Mouse (Mus musculus) cerebellum, adult 11-12 months (tissue): ENCODE results near the gene Gm12394.
"Not testable (repeated sequence)": the region's sequence is repeated elsewhere in the genome, so short reads cannot be mapped to it uniquely, and the experiment has no call there.

ENCODE experiments used
- DNase-seq: peaks from one replicate; pipeline ENCODE4 v3.0.0; 2022

Gene Gm12394

DNA sequence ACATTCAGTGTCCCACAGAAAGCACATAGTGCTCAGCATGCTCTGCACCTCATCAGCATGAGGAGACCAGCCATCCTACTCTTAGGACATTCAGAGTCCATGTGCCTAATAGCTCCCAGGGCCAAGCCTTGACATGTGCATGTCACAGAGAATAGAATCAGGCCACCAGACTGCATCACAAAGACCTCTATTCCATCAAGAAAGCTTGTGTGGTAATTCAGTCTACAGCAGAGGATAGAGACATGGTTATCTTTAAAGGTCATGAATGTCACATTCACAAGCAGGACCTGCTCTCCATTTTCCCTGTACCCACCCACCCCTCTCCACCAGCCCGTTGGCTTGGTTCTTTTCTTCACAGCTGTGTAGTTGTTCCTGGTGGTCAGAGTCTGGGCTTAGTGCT lies 2.8 kb downstream of the Gm12394 start, which contains the start of gene Fam205a1:
TSS of gene Fam205a1 (minus strand) at position 101 of the 400 bp plus-strand sequence.
- not testable (repeated sequence) for DNase-seq

DNA sequence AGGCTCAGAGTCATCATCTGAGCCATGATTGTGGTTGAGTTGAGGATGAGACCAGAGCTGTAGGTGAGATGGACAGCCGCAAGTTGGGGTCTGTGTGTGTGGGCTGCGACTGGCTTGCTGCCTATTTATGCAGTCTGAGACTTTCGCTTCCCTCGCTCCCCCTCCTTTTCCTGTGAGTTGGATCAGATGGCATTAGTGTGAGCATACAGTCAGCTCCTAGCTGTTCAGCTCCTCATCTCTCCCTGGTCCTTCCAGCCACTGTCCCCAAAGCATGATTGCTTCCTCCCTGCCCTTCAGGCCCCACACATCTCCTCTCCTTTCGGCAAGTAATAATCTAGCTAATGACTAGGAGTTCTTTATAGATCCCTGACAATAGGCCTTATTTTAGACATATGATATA lies 82.7 kb downstream of the Gm12394 start, which contains the start of gene Ccl21a:
TSS of gene Ccl21a (minus strand) at position 101 of the 400 bp plus-strand sequence.
- not testable (repeated sequence) for DNase-seq

- DNase-seq, result not testable (repeated sequence)
Measured at GRCm38 (mm10) chr4:42756477-42756876, 100.1 kb downstream of the Gm12394 start, which contains the start of gene Ccl19. Gene Ccl19 (minus strand): TSS chr4:42756577.

- DNase-seq, result not testable (repeated sequence)
Measured at GRCm38 (mm10) chr4:42735245-42735644, 121.3 kb downstream of the Gm12394 start, which contains the start of gene 4930578G10Rik. Gene 4930578G10Rik (plus strand): TSS chr4:42735545.
